Mouse (Mus musculus): ENCODE data around the gene Abhd14a.

GRCm38 (mm10) chr9:106442680-106443079, 4.8 kb downstream of the Abhd14a start:
- TF ChIP-seq CTCF (IDR thresholded peaks at IDR 0.05; ENCODE audit: low read depth) (peak; percentile 43), EP300 (IDR thresholded peaks at IDR 0.05; ENCODE audit: low read depth) (no peak)
